Mouse (Mus musculus) WW6 (cell line): ENCODE results near the gene C2cd4d.

Source experiments
- DNase-seq: peaks from one replicate; pipeline ENCODE4 v3.0.0-alpha.2; 2013; ENCODE audit warnings: low read depth, low spot score

Gene C2cd4d

DNA sequence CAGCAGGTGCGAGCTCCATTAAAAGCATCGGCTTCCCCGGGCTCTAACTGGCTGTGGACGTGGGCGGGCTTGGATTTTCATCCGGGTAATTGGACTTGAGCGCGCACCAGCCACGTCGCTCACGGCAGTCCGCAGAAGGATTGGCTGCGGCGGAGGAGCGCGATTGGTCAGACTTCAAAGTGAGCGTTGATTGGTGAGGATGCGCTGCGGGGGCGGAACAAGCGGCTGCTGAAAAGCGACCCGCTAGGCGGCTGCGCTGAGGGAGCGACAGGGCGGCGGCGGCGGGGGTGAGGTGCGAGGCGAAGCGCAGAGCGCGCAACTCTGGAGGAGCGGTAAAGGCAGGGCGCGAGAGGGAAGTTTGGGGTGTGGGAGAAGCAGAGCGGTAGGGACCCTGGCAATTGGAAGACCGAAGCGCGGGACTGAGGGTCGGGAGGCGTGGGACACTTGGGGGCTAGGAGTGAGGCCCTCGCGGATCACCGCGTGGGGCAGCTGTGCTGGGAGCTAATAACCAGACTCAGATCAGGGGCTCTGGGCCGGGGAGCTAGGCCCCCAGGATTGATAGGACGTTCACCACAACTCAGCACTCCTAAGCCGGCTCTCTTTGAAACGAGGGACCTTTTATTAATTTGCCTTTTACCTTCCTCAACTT, 50.9 kb downstream of the C2cd4d start, which contains the start of gene Tdrkh:
Gene Tdrkh (plus strand): TSS at position 243 of the 649 bp plus-strand sequence.
- DNase-seq, result peak; percentile 84
